ENCODE assay signal across 7 mouse cellular contexts in genomic region chr2:75701822-75702587, GRCm38 (mm10). TPM values are rescaled to one million over a fixed set of nuclear protein-coding genes. Genes with fewer than 3 reads are reported as not detected.
DNase-seq lines count a peak whose midpoint lies in the region; ATAC-seq and TF ChIP-seq lines count a peak whose summit lies in the region.

No protein-coding gene starts in this region.

- H3K4me3 ChIP-seq in lung, embryonic 14.5 days (ENCODE audit: low read depth, low read length) = peak overlapping the region; percentile 83
- H3K4me3 ChIP-seq in embryonic facial prominence, embryonic 14.5 days (ENCODE audit: low read depth, low read length) = peak overlapping the region; percentile 77
- peak overlapping the region; percentile 87 for H3K4me3 ChIP-seq in intestine, embryonic 14.5 days (ENCODE audit: low read depth, low read length)
- H3K4me3 ChIP-seq in neural tube, embryonic 14.5 days (ENCODE audit: low read depth, low read length) = no peak overlapping the region

- peak overlapping the region; percentile 99 for H3K27ac ChIP-seq in lung, embryonic 14.5 days (ENCODE audit: low read depth)
- H3K27ac ChIP-seq in embryonic facial prominence, embryonic 14.5 days (replicated peaks; ENCODE audit: low read depth, low read length) = peak overlapping the region; percentile 98
- no peak overlapping the region; the same call in 1 of the 2 replicates for H3K27ac ChIP-seq in intestine, embryonic 14.5 days (ENCODE audit: low read depth)
- H3K27ac ChIP-seq in neural tube, embryonic 14.5 days (ENCODE audit: low read depth, low read length) = no peak overlapping the region

- ATAC-seq in lung, embryonic 14.5 days (ENCODE audit: insufficient read depth) = no peak
- no peak for ATAC-seq in embryonic facial prominence, embryonic 14.5 days (ENCODE audit: low read depth)
- no peak for ATAC-seq in intestine, embryonic 14.5 days (replicated peaks; ENCODE audit: low FRiP score, low TSS enrichment, low read depth)
- no peak for ATAC-seq in neural tube, embryonic 14.5 days (ENCODE audit: low read depth)

- peaks cover 4% of the 10 kb centered on the region; the same call in 1 of the 2 replicates for H3K36me3 ChIP-seq in lung, embryonic 14.5 days (ENCODE audit: insufficient read depth)
- no peaks in the 10 kb centered on the region for H3K36me3 ChIP-seq in embryonic facial prominence, embryonic 14.5 days (ENCODE audit: control insufficient read depth, insufficient read depth, low read length)
- no peaks in the 10 kb centered on the region for H3K36me3 ChIP-seq in intestine, embryonic 14.5 days (ENCODE audit: control insufficient read depth, insufficient read depth, low read length)
- no peaks in the 10 kb centered on the region for H3K36me3 ChIP-seq in neural tube, embryonic 14.5 days (ENCODE audit: control insufficient read depth, insufficient read depth, low read length)

- H3K4me1 ChIP-seq in lung, embryonic 14.5 days (ENCODE audit: insufficient read depth) = peaks cover 18% of the 10 kb centered on the region
- peaks cover 20% of the 10 kb centered on the region for H3K4me1 ChIP-seq in embryonic facial prominence, embryonic 14.5 days (ENCODE audit: control insufficient read depth, insufficient read depth, low read length)
- peaks cover 36% of the 10 kb centered on the region for H3K4me1 ChIP-seq in intestine, embryonic 14.5 days (replicated peaks; ENCODE audit: control insufficient read depth, insufficient read depth, low read length)
- 0 out of 2 replicates have a peak, but pooled peaks cover 4% of the 10 kb centered on the region for H3K4me1 ChIP-seq in neural tube, embryonic 14.5 days (ENCODE audit: control insufficient read depth, insufficient read depth, low read length)

- TF ChIP-seq CTCF in lung, embryonic 14.5 days (IDR thresholded peaks at IDR 0.05; ENCODE audit: low read depth) = no peak

- H3K9me3 ChIP-seq in lung, embryonic 14.5 days (ENCODE audit: low read depth, low read length) = no peaks in the 10 kb centered on the region
- no peaks in the 10 kb centered on the region for H3K9me3 ChIP-seq in embryonic facial prominence, embryonic 14.5 days (ENCODE audit: control insufficient read depth, low read length)
- H3K9me3 ChIP-seq in intestine, embryonic 14.5 days (ENCODE audit: control insufficient read depth, low read length) = no peaks in the 10 kb centered on the region
- no peaks in the 10 kb centered on the region for H3K9me3 ChIP-seq in neural tube, embryonic 14.5 days (ENCODE audit: control insufficient read depth, low read length)

- WGBS in lung, embryonic 14.5 days = 35% methylated on average over 9 of the region's 9 CpGs
- WGBS in embryonic facial prominence, embryonic 14.5 days = 63% methylated on average over 9 of the region's 9 CpGs
- 58% methylated on average over 9 of the region's 9 CpGs for WGBS in intestine, embryonic 14.5 days
- WGBS in neural tube, embryonic 14.5 days = 80% methylated on average over 9 of the region's 9 CpGs

- peak overlapping the region; percentile 89 for H3K9ac ChIP-seq in lung, embryonic 14.5 days
- peak overlapping the region; percentile 86; the same call in 1 of the 2 replicates for H3K9ac ChIP-seq in embryonic facial prominence, embryonic 14.5 days (ENCODE audit: low read depth, low read length)
- H3K9ac ChIP-seq in intestine, embryonic 14.5 days (ENCODE audit: low read length) = peak overlapping the region; percentile 93
- no peak overlapping the region for H3K9ac ChIP-seq in neural tube, embryonic 14.5 days (replicated peaks; ENCODE audit: low read depth, low read length)

- peak overlapping the region; percentile 84 for H3K4me2 ChIP-seq in lung, embryonic 14.5 days
- H3K4me2 ChIP-seq in embryonic facial prominence, embryonic 14.5 days (ENCODE audit: low read depth, low read length) = peak overlapping the region; percentile 70
- H3K4me2 ChIP-seq in intestine, embryonic 14.5 days (ENCODE audit: low read length) = peak overlapping the region; percentile 68
- H3K4me2 ChIP-seq in neural tube, embryonic 14.5 days (ENCODE audit: low read depth, low read length) = peak overlapping the region; percentile 81; the same call in 1 of the 2 replicates

- H3K27me3 ChIP-seq in lung, embryonic 14.5 days (ENCODE audit: insufficient read depth, low read length) = no peaks in the 10 kb centered on the region
- H3K27me3 ChIP-seq in embryonic facial prominence, embryonic 14.5 days (replicated peaks; ENCODE audit: control insufficient read depth, insufficient read depth, low read length) = no peaks in the 10 kb centered on the region
- H3K27me3 ChIP-seq in intestine, embryonic 14.5 days (replicated peaks; ENCODE audit: control insufficient read depth, insufficient read depth, low read length) = no peaks in the 10 kb centered on the region
- H3K27me3 ChIP-seq in neural tube, embryonic 14.5 days (ENCODE audit: control insufficient read depth, insufficient read depth, low read length) = no peaks in the 10 kb centered on the region

- peak; percentile 36 for DNase-seq in lung, embryonic 14.5 days
- DNase-seq in lung, postnatal 36 days = no peak
- DNase-seq in embryonic facial prominence, embryonic 14.5 days (ENCODE audit: low spot score) = no peak
- DNase-seq in intestine, embryonic 14.5 days (ENCODE audit: low spot score) = no peak
- no peak for DNase-seq in retina, postnatal 1 day
- DNase-seq in frontal cortex, adult 2 months (ENCODE audit: extremely low spot score in 1 of 2, low spot score in 1 of 2) = no peak

RNA-seq across cellular contexts. Expression of gene Nfe2l2, which starts 2.4 kb away (rescaled TPM):
- 73.9 and 84.5 TPM in 2 replicates for polyA plus RNA-seq in lung, embryonic 14.5 days (2014; fragmentation: Nextera tagmentation; extraction: Ambion mirVana)
- polyA plus RNA-seq in embryonic facial prominence, embryonic 14.5 days (2014; fragmentation: Nextera tagmentation; extraction: Ambion mirVana) = 48.9 and 52.9 TPM in 2 replicates
- 69.4 and 71.7 TPM in 2 replicates for polyA plus RNA-seq in intestine, embryonic 14.5 days (2014; fragmentation: Nextera tagmentation; extraction: Ambion mirVana)
- polyA plus RNA-seq in neural tube, embryonic 14.5 days (2014; fragmentation: Nextera tagmentation; extraction: Ambion mirVana) = 7.8 and 14.5 TPM in 2 replicates
- 20.4 and 21.1 TPM in 2 replicates for polyA plus RNA-seq in frontal cortex, adult 2 months (2012; rRNA removed)

RNA-seq across cellular contexts. Expression of gene Hnrnpa3, which starts 42.9 kb away (rescaled TPM):
- polyA plus RNA-seq in lung, embryonic 14.5 days (2014; fragmentation: Nextera tagmentation; extraction: Ambion mirVana) = 302 and 305 TPM in 2 replicates
- polyA plus RNA-seq in embryonic facial prominence, embryonic 14.5 days (2014; fragmentation: Nextera tagmentation; extraction: Ambion mirVana) = 210 and 211 TPM in 2 replicates
- polyA plus RNA-seq in intestine, embryonic 14.5 days (2014; fragmentation: Nextera tagmentation; extraction: Ambion mirVana) = 230 TPM in 2 replicates
- 130 and 168 TPM in 2 replicates for polyA plus RNA-seq in neural tube, embryonic 14.5 days (2014; fragmentation: Nextera tagmentation; extraction: Ambion mirVana)
- polyA plus RNA-seq in frontal cortex, adult 2 months (2012; rRNA removed) = 297 and 316 TPM in 2 replicates

Comparison
In these comparisons a context has a peak if more than half of its experiments do, and no peak if none do; other contexts are left out.
1. H3K27ac ChIP-seq: peak in lung, embryonic 14.5 days (single experiment) and embryonic facial prominence, embryonic 14.5 days (single experiment); none in intestine, embryonic 14.5 days (single experiment) and neural tube, embryonic 14.5 days (single experiment).
2. Peak in every context shown above with its lines, with median percentiles within 50 percentile points of each other: H3K4me2 ChIP-seq.